Mouse (Mus musculus) frontal cortex, postnatal 14 days (tissue): ENCODE measurements around the gene Uqcrq.
"Not testable (repeated sequence)": the region's sequence is repeated elsewhere in the genome, so short reads cannot be mapped to it uniquely, and the experiment has no call there.

Experiments used
- DNase-seq, 2 experiments: peaks; one replicate each; pipeline ENCODE4 v3.0.0; 2022; ENCODE audit warnings: low spot score in 2 of 2

Gene Uqcrq

GRCm38 (mm10) chr11:53452396-53452795 is 21.8 kb upstream of the Uqcrq start:
- DNase-seq, result no peak

GRCm38 (mm10) chr11:53451361-53451760 is 20.7 kb upstream of the Uqcrq start:
- no peak for DNase-seq

- no peak for DNase-seq
These were observed 19.6 kb upstream of the Uqcrq start for GRCm38 (mm10) chr11:53450070-53450705.

GRCm38 (mm10) chr11:53448529-53448928 is 17.9 kb upstream of the Uqcrq start:
- DNase-seq, result no peak

- DNase-seq, result no peak
These were observed 17.4 kb upstream of the Uqcrq start for GRCm38 (mm10) chr11:53447996-53448395.

- DNase-seq, result no peak
These were observed 15.6 kb upstream of the Uqcrq start for GRCm38 (mm10) chr11:53446183-53446582.

GRCm38 (mm10) chr11:53445562-53445961 is 14.9 kb upstream of the Uqcrq start:
- DNase-seq, result no peak

- DNase-seq, result no peak
These were observed 13.2 kb upstream of the Uqcrq start for GRCm38 (mm10) chr11:53443861-53444260.

- DNase-seq, result no peak
These were observed 11.3 kb upstream of the Uqcrq start for GRCm38 (mm10) chr11:53441921-53442320.

- no peak for DNase-seq
These were observed 5.7 kb upstream of the Uqcrq start for GRCm38 (mm10) chr11:53436338-53436737.

- no peak for DNase-seq
These were observed 4.9 kb upstream of the Uqcrq start for GRCm38 (mm10) chr11:53435504-53435903.

GRCm38 (mm10) chr11:53433057-53433456 is 2.4 kb upstream of the Uqcrq start:
- DNase-seq, result no peak

- DNase-seq, result no peak
These were observed 871 bp upstream of the Uqcrq start for GRCm38 (mm10) chr11:53431347-53432056.

GRCm38 (mm10) chr11:53430300-53430669 is 346 bp downstream of the Uqcrq start:
- DNase-seq, result no peak

- DNase-seq, result no peak
These were observed 1.4 kb downstream of the Uqcrq start for GRCm38 (mm10) chr11:53429182-53429581.

- DNase-seq, result no peak
These were observed 1.9 kb downstream of the Uqcrq start for GRCm38 (mm10) chr11:53428716-53429057.

GRCm38 (mm10) chr11:53427993-53428715 is 2.5 kb downstream of the Uqcrq start:
- no peak for DNase-seq

- not testable (repeated sequence) for DNase-seq
These were observed 3.7 kb downstream of the Uqcrq start for GRCm38 (mm10) chr11:53426914-53427313.

GRCm38 (mm10) chr11:53425711-53426255 is 4.8 kb downstream of the Uqcrq start:
- no peak for DNase-seq

GRCm38 (mm10) chr11:53425251-53425650 is 5.4 kb downstream of the Uqcrq start:
- no peak for DNase-seq

- no peak for DNase-seq
These were observed 5.8 kb downstream of the Uqcrq start for GRCm38 (mm10) chr11:53424826-53425225.

GRCm38 (mm10) chr11:53423036-53423435 is 7.6 kb downstream of the Uqcrq start, which contains the start of gene Leap2:
Gene Leap2, minus strand, starts transcription at chr11:53423170.
- no peak for DNase-seq

- DNase-seq, result no peak
These were observed 12.6 kb downstream of the Uqcrq start for GRCm38 (mm10) chr11:53418048-53418447.
